In the genomic region with DNA sequence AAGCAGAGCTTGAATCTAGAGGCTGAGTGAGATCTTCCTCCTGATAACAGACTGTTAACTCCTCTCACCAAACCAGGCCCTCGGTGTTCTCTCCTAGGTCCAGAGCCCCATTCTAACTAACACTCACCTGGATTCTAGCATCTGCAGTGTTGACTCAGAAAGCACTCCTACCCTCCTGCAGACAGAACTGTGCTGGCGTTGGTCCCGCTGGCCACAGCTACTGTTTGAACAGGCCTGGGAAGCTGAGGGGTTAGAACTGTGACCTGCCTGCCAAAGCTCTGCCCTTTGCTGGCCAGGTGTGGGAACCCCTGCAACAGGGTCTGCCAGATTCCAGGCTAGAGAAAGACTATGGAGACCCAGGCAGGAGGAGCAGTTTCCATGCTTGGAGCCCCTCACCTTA, we compare ENCODE assay signal across 41 mouse cellular contexts. TPM values are rescaled to one million over a fixed set of nuclear protein-coding genes. Genes with fewer than 3 reads are reported as not detected.
DNase-seq lines count a peak whose midpoint lies in the region; ATAC-seq and TF ChIP-seq lines count a peak whose summit lies in the region.
"Had no signal": no experiment of that assay in that cellular context is flagged by ENCODE, and none has a peak within 500 bp of the region (broad histone marks: within the 10 kb centered on the region; RNA-seq: fewer than 3 reads in every experiment).

No protein-coding gene starts in this region.

- H3K4me3 ChIP-seq in lung, embryonic 15.5 days, result no peak overlapping the region
- no peak overlapping the region for H3K4me3 ChIP-seq in gastrocnemius, adult 2 months
- H3K4me3 ChIP-seq: embryonic facial prominence, embryonic 10.5 days; embryonic facial prominence, embryonic 15.5 days; heart, embryonic 13.5 days; liver, embryonic 13.5 days had no signal

- DNase-seq in urinary bladder, postnatal 14 days (ENCODE audit: low spot score), result peak; percentile 30
- DNase-seq in urinary bladder, postnatal 36 days (ENCODE audit: low spot score in 2 of 2), result no peak
- DNase-seq in lung, postnatal 25 days (ENCODE audit: low spot score), result peak; percentile 82
- DNase-seq in gastrocnemius, adult 2 months, result no peak
- no peak for DNase-seq in embryo, embryonic 10 days (ENCODE audit: low spot score)
- DNase-seq: adrenal gland, adult 2 months; adrenal gland, postnatal 36 days; B cell, adult 2 months; cerebellum, adult 18-20 months; gastrocnemius, postnatal 36 days; heart, postnatal 10 days; kidney, postnatal 14 days; liver, embryonic 13.5 days; right cerebral cortex, postnatal 25 days; spleen, adult 18-20 months; thymus, adult 2 months; thymus, postnatal 36 days had no signal

- 34% methylated on average over 3 of the region's 3 CpGs for WGBS in lung, embryonic 15.5 days

- TF ChIP-seq CTCF in gastrocnemius, adult 2 months (IDR thresholded peaks at IDR 0.05), result no peak

- H3K36me3 ChIP-seq in lung, embryonic 15.5 days, result no peaks in the 10 kb centered on the region
- H3K36me3 ChIP-seq: embryonic facial prominence, embryonic 10.5 days; embryonic facial prominence, embryonic 15.5 days; heart, embryonic 13.5 days; liver, embryonic 13.5 days had no signal

- H3K27ac ChIP-seq in lung, embryonic 15.5 days, result peak overlapping the region; percentile 56; the same call in 1 of the 2 replicates
- no peak overlapping the region for H3K27ac ChIP-seq in gastrocnemius, adult 2 months
- H3K27ac ChIP-seq: embryonic facial prominence, embryonic 10.5 days; embryonic facial prominence, embryonic 15.5 days; heart, embryonic 13.5 days; hindbrain, embryonic 14.5 days; liver, embryonic 13.5 days; stomach, postnatal 0 days had no signal

- intact Hi-C loops in gastrocnemius, adult 2 months (cut with DNase I), result no loop called here

- peaks cover 13% of the 10 kb centered on the region; the same call in 1 of the 2 replicates for H3K4me1 ChIP-seq in lung, embryonic 15.5 days
- H3K4me1 ChIP-seq: heart, embryonic 13.5 days; liver, embryonic 13.5 days had no signal

- no peaks in the 10 kb centered on the region for H3K27me3 ChIP-seq in lung, embryonic 15.5 days
- H3K27me3 ChIP-seq: embryonic facial prominence, embryonic 15.5 days had no signal

- no peaks in the 10 kb centered on the region for H3K9me3 ChIP-seq in lung, embryonic 15.5 days
- H3K9me3 ChIP-seq: embryonic facial prominence, embryonic 10.5 days; embryonic facial prominence, embryonic 15.5 days; heart, embryonic 13.5 days; liver, embryonic 13.5 days had no signal

- H3K9ac ChIP-seq in lung, embryonic 15.5 days, result no peak overlapping the region
- H3K9ac ChIP-seq: embryonic facial prominence, embryonic 15.5 days; heart, embryonic 13.5 days; hindbrain, embryonic 14.5 days; liver, embryonic 13.5 days had no signal

- peak; percentile 32; the same call in 1 of the 2 replicates for ATAC-seq in lung, embryonic 15.5 days (ENCODE audit: borderline replicate concordance, extremely low read depth, low FRiP score, low TSS enrichment)
- ATAC-seq: forebrain, embryonic 14.5 days; intestine, postnatal 0 days; midbrain, embryonic 16.5 days had no signal

- no peak overlapping the region for H3K4me2 ChIP-seq in lung, embryonic 15.5 days
- H3K4me2 ChIP-seq: embryonic facial prominence, embryonic 15.5 days; heart, embryonic 13.5 days; hindbrain, embryonic 14.5 days; liver, embryonic 13.5 days; midbrain, embryonic 11.5 days had no signal

RNA-seq across cellular contexts. Expression of gene Foxn1, which starts 6.4 kb away (rescaled TPM):
- polyA plus RNA-seq in lung, embryonic 15.5 days (2015; fragmentation: Nextera tagmentation; extraction: Ambion mirVana), result 0.35 and 1.9 TPM in 2 replicates
- total RNA-seq in gastrocnemius, adult 2 months (2021), result not detected
- total RNA-seq: gastrocnemius, adult 18-20 months; heart, adult 8-10 months; heart, postnatal 10 days; hematopoietic stem cell, adult 5-6 weeks; layer of hippocampus, postnatal 10 days; left cerebral cortex, adult 18-20 months; left cerebral cortex, postnatal 14 days; megakaryocyte progenitor cell, adult 5-6 weeks; neutrophil, adult 5-6 weeks had no signal
- polyA plus RNA-seq: forebrain, embryonic 14.5 days; frontal cortex, adult 2 months; hindbrain, embryonic 14.5 days; intestine, postnatal 0 days; kidney, embryonic 14.5 days; liver, embryonic 13.5 days; midbrain, embryonic 11.5 days; midbrain, embryonic 16.5 days; neural tube, embryonic 11.5 days had no signal

RNA-seq across cellular contexts. Expression of gene Slc13a2, which starts 29.3 kb away (rescaled TPM):
- polyA plus RNA-seq in lung, embryonic 15.5 days (2015; fragmentation: Nextera tagmentation; extraction: Ambion mirVana), result 0.06 and 0.12 TPM in 2 replicates
- total RNA-seq in gastrocnemius, adult 2 months (2021), result not detected
- total RNA-seq: adrenal gland, adult 2 months; adrenal gland, postnatal 36 days; gastrocnemius, adult 18-20 months; gastrocnemius, postnatal 36 days; heart, adult 8-10 months; heart, postnatal 10 days; hematopoietic stem cell, adult 5-6 weeks; layer of hippocampus, postnatal 10 days; left cerebral cortex, adult 18-20 months; left cerebral cortex, postnatal 14 days had no signal
- polyA plus RNA-seq: brain, embryonic 14.5 days; cortical plate, adult 2 months; embryonic facial prominence, embryonic 10.5 days; forebrain, embryonic 14.5 days; frontal cortex, adult 2 months; heart, embryonic 13.5 days; hindbrain, embryonic 14.5 days; limb, embryonic 11.5 days; liver, embryonic 13.5 days; midbrain, embryonic 11.5 days; midbrain, embryonic 16.5 days; neural tube, embryonic 11.5 days had no signal

RNA-seq across cellular contexts. Expression of gene Unc119, which starts 49.4 kb away (rescaled TPM):
- 33.4 and 35.7 TPM in 2 replicates for polyA plus RNA-seq in lung, embryonic 15.5 days (2015; fragmentation: Nextera tagmentation; extraction: Ambion mirVana)
- total RNA-seq in gastrocnemius, adult 2 months (2021), result 1 to 10 TPM; 7.1 to 9.2 TPM

Comparison
In these comparisons a context has a peak if more than half of its experiments do, and no peak if none do; other contexts are left out.
1. DNase-seq: peak in urinary bladder, postnatal 14 days (single experiment) and lung, postnatal 25 days (single experiment); none in urinary bladder, postnatal 36 days (0 of 2), gastrocnemius, adult 2 months (single experiment) and embryo, embryonic 10 days (single experiment).